Mouse (Mus musculus) forebrain, postnatal 0 days (tissue): ENCODE data around the gene Gm49388. TPM values are rescaled to one million over a fixed set of nuclear protein-coding genes. Genes with fewer than 3 reads are reported as not detected.

Experiments
- ATAC-seq: fragments of 200-750 bp; cut with Nextera tagmentation; 2 replicates; pipeline ENCODE4 v1.8.0; 2017; ENCODE audit warnings: mild to moderate bottlenecking, moderate library complexity
- DNase-seq: peaks from one replicate; pipeline ENCODE4 v3.0.0-alpha.2; 2015
- H3K27ac ChIP-seq: fragments of 300-500 bp; sonication (generic); 2 replicates; pipeline ENCODE4 v1.5.1; 2014; ENCODE audit warnings: low read depth, mild to moderate bottlenecking, antibody characterized with exemption, low read length, moderate library complexity, mixed read lengths
- H3K27me3 ChIP-seq: fragments of 300-500 bp; sonication (generic); 2 replicates; pipeline ENCODE4 v1.6.1; 2014; ENCODE audit warnings: mild to moderate bottlenecking, low read length, mixed read lengths; ENCODE audit not compliant: insufficient read depth
- H3K36me3 ChIP-seq: fragments of 300-500 bp; sonication (generic); 2 replicates; pipeline ENCODE4 v1.6.1; 2014; ENCODE audit warnings: mild to moderate bottlenecking, moderate library complexity; ENCODE audit not compliant: insufficient read depth
- H3K4me1 ChIP-seq: fragments of 300-500 bp; sonication (generic); 2 replicates; pipeline ENCODE4 v1.6.1; 2014; ENCODE audit warnings: antibody characterized with exemption; ENCODE audit not compliant: insufficient read depth
- H3K4me2 ChIP-seq: fragments of 300-500 bp; sonication (generic); 2 replicates; pipeline ENCODE4 v1.6.1; 2014; ENCODE audit warnings: low read depth, mild to moderate bottlenecking, moderate library complexity
- H3K4me3 ChIP-seq: fragments of 300-500 bp; sonication (generic); 2 replicates; pipeline ENCODE4 v1.5.1; 2014; ENCODE audit warnings: low read depth, low read length, mixed read lengths
- H3K9ac ChIP-seq: fragments of 300-500 bp; sonication (generic); 2 replicates; pipeline ENCODE4 v1.6.1; 2014; ENCODE audit warnings: mild to moderate bottlenecking
- H3K9me3 ChIP-seq: fragments of 300-500 bp; sonication (generic); 2 replicates; pipeline ENCODE4 v1.6.1; 2016; ENCODE audit warnings: low read length
- CTCF ChIP-seq: sonication (generic); IDR thresholded peaks from 2 replicates; pipeline ENCODE4 v1.5.1; 2016; ENCODE audit warnings: antibody characterized with exemption, control low read depth, low read depth
- WGBS: fragments of 180-500 bp; shearing (Covaris S2); extraction: QIAGEN DNeasy Blood & Tissue Kit; methylation state at CpG from one replicate; pipeline ENCODE4 v1.1.7; 2014; 5-methylcytosine and 5-hydroxymethylcytosine counted together
- polyA plus RNA-seq: library from polyadenylated mRNA; unstranded; fragments of >200 nt; fragmentation: Nextera tagmentation; extraction: Ambion mirVana; gene quantifications from 2 replicates; pipeline ENCODE4 v1.2.1, GENCODE M21; 2015
- total RNA-seq: library from RNA; depleted of rRNA; stranded (reverse); fragments of >200 nt; gene quantifications from 2 replicates; pipeline ENCODE4 v1.2.3, GENCODE M21; 2014

Gm49388 gene
- total and polyA plus RNA-seq, 2 experiments from 2014 or later: 0.05 TPM; not detected in 1

GRCm38 (mm10) chr7:127753741-127754140, 31.7 kb upstream of the Gm49388 start:
- no peak for DNase-seq
- Histone ChIP-seq H3K36me3 (peaks cover 78% of the 10 kb centered on the region), H3K27ac (no peak overlapping the region), H3K9ac (no peak overlapping the region), H3K4me3 (no peak overlapping the region), H3K27me3 (no peaks in the 10 kb centered on the region), H3K9me3 (no peaks in the 10 kb centered on the region), H3K4me2 (no peak overlapping the region), H3K4me1 (no peaks in the 10 kb centered on the region)
- ATAC-seq: no peak
- TF ChIP-seq CTCF: no peak
- WGBS: 90% methylated on average over 7 of the region's 7 CpGs

- Histone ChIP-seq H3K4me1 (no peaks in the 10 kb centered on the region), H3K36me3 (peaks cover 55% of the 10 kb centered on the region), H3K4me3 (no peak overlapping the region), H3K4me2 (no peak overlapping the region), H3K27ac (no peak overlapping the region), H3K9me3 (no peaks in the 10 kb centered on the region), H3K27me3 (no peaks in the 10 kb centered on the region), H3K9ac (no peak overlapping the region)
- no peak for TF ChIP-seq CTCF
- DNase-seq: no peak
- whole genome bisulfite sequencing: 79% methylated on average over 6 of the region's 6 CpGs
- ATAC-seq: no peak
These were observed 25.7 kb upstream of the Gm49388 start for GRCm38 (mm10) chr7:127759716-127760115.

- H3K9me3 ChIP-seq: no peaks in the 10 kb centered on the region
- H3K4me2 ChIP-seq: no peak overlapping the region
- no peaks in the 10 kb centered on the region for H3K27me3 ChIP-seq
- no peak for TF ChIP-seq CTCF
- no peak overlapping the region for H3K9ac ChIP-seq
- WGBS: 85% methylated on average over 3 of the region's 3 CpGs
- no peak overlapping the region for H3K4me3 ChIP-seq
- DNase-seq: no peak
- peaks cover 58% of the 10 kb centered on the region for H3K36me3 ChIP-seq
- no peaks in the 10 kb centered on the region for H3K4me1 ChIP-seq
- no peak for ATAC-seq
- H3K27ac ChIP-seq: no peak overlapping the region
These were observed 24.9 kb upstream of the Gm49388 start for GRCm38 (mm10) chr7:127760478-127760877.

GRCm38 (mm10) chr7:127761026-127761425, 24.4 kb upstream of the Gm49388 start:
- 43% methylated on average over 7 of the region's 7 CpGs for WGBS
- no peaks in the 10 kb centered on the region for H3K27me3 ChIP-seq
- no peaks in the 10 kb centered on the region for H3K9me3 ChIP-seq
- no peak overlapping the region for H3K9ac ChIP-seq
- H3K27ac ChIP-seq: no peak overlapping the region
- peaks cover 64% of the 10 kb centered on the region for H3K36me3 ChIP-seq
- ATAC-seq: no peak
- no peak overlapping the region for H3K4me2 ChIP-seq
- TF ChIP-seq CTCF: peak; percentile 83
- peak; percentile 60 for DNase-seq
- H3K4me3 ChIP-seq: no peak overlapping the region
- no peaks in the 10 kb centered on the region for H3K4me1 ChIP-seq

- no peak overlapping the region for H3K27ac ChIP-seq
- no peak overlapping the region for H3K9ac ChIP-seq
- H3K9me3 ChIP-seq: no peaks in the 10 kb centered on the region
- no peaks in the 10 kb centered on the region for H3K27me3 ChIP-seq
- DNase-seq (no peak), ATAC-seq (no peak)
- peaks cover 5% of the 10 kb centered on the region for H3K4me1 ChIP-seq
- H3K4me3 ChIP-seq: no peak overlapping the region
- H3K4me2 ChIP-seq: no peak overlapping the region
- 92% methylated on average over 4 of the region's 4 CpGs for WGBS
- TF ChIP-seq CTCF: no peak
- H3K36me3 ChIP-seq: peaks cover 70% of the 10 kb centered on the region
These were observed 21.8 kb upstream of the Gm49388 start for GRCm38 (mm10) chr7:127763642-127764041.

- WGBS: 89% methylated on average over 2 of the region's 2 CpGs
- DNase-seq (no peak), ATAC-seq (no peak)
- peaks cover 62% of the 10 kb centered on the region for H3K36me3 ChIP-seq
- H3K27me3 ChIP-seq: no peaks in the 10 kb centered on the region
- H3K27ac ChIP-seq: no peak overlapping the region
- H3K4me2 ChIP-seq: no peak overlapping the region
- no peak for TF ChIP-seq CTCF
- no peak overlapping the region for H3K9ac ChIP-seq
- peaks cover 7% of the 10 kb centered on the region for H3K4me1 ChIP-seq
- no peaks in the 10 kb centered on the region for H3K9me3 ChIP-seq
- H3K4me3 ChIP-seq: no peak overlapping the region
These were observed 19.7 kb upstream of the Gm49388 start for GRCm38 (mm10) chr7:127765756-127766155.

GRCm38 (mm10) chr7:127766851-127767609, 18.4 kb upstream of the Gm49388 start:
- H3K36me3 ChIP-seq: peaks cover 56% of the 10 kb centered on the region

More at GRCm38 (mm10) chr7:127766851-127767609, 18.4 kb upstream of the Gm49388 start:
- Histone ChIP-seq H3K9ac (no peak overlapping the region), H3K4me1 (peaks cover 7% of the 10 kb centered on the region), H3K4me3 (no peak overlapping the region), H3K9me3 (no peaks in the 10 kb centered on the region), H3K27ac (no peak overlapping the region), H3K27me3 (no peaks in the 10 kb centered on the region), H3K4me2 (no peak overlapping the region)
- no peak for TF ChIP-seq CTCF
- ATAC-seq (no peak), DNase-seq (no peak)
- 83% methylated on average over 17 of the region's 17 CpGs for WGBS
